Mouse (Mus musculus) layer of hippocampus, adult 2 months (tissue): ENCODE data around the gene Pcbp2. TPM values are rescaled to one million over a fixed set of nuclear protein-coding genes. Genes with fewer than 3 reads are reported as not detected.

Experiments
- DNase-seq, 2 experiments: peaks; one replicate each; pipeline ENCODE4 v3.0.0; 2022; ENCODE audit warnings: low spot score in 2 of 2
- H3K27ac ChIP-seq: fragments of 200-600 bp; 2 replicates; pipeline ENCODE4 v1.8.1; 2022
- H3K4me3 ChIP-seq: fragments of 200-600 bp; 2 replicates; pipeline ENCODE4 v1.8.1; 2022; ENCODE audit warnings: mild to moderate bottlenecking
- CTCF ChIP-seq: fragments of 200-600 bp; conservative IDR thresholded peaks from 2 replicates; pipeline ENCODE4 v1.8.1; 2022; ENCODE audit warnings: antibody characterized with exemption, mild to moderate bottlenecking, moderate library complexity
- total RNA-seq, 2 experiments: library from RNA; stranded (reverse); gene quantifications; 2 replicates each; pipeline ENCODE4 v1.2.3; 2021

Pcbp2 gene
- total RNA-seq, 2 experiments from 2014 or later = 496 to 505 TPM

- Histone ChIP-seq H3K4me3 (peak overlapping the region; percentile 90), H3K27ac (peak overlapping the region; percentile 98)
- no peak for DNase-seq
- TF ChIP-seq CTCF = no peak
Measured at GRCm38 (mm10) chr15:102471295-102471645, 931 bp downstream of the Pcbp2 start.

GRCm38 (mm10) chr15:102471727-102472126 is 1.4 kb downstream of the Pcbp2 start:
- TF ChIP-seq CTCF = no peak
- Histone ChIP-seq H3K27ac (peak overlapping the region; percentile 98; the same call in 1 of the 2 replicates), H3K4me3 (peak overlapping the region; percentile 90)
- DNase-seq = no peak

DNA sequence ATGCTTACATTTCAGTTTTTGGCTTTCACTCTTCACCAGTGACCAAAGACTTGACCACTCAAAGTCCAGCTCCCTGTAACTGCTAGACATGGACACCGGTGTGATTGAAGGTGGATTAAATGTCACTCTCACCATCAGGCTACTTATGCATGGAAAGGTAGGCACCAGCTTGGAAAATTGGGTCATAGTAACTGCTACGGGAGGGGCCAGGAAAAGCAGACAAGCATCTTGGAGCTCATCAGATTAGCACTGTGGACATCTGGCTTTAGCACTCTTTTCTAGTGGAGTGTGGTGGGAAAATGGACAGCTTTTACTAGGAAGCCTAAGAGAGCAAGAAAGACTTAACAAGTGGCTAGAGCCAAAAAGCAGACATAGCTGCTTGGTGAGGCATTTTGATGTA is 2.9 kb downstream of the Pcbp2 start:
- Histone ChIP-seq H3K27ac (no peak overlapping the region; the same call in 1 of the 2 replicates), H3K4me3 (no peak overlapping the region)
- DNase-seq = no peak
- no peak for TF ChIP-seq CTCF

- H3K4me3 ChIP-seq = no peak overlapping the region
- DNase-seq = no peak
- no peak overlapping the region for H3K27ac ChIP-seq
- TF ChIP-seq CTCF = no peak
Measured at GRCm38 (mm10) chr15:102474520-102474919, 4.2 kb downstream of the Pcbp2 start.

GRCm38 (mm10) chr15:102483136-102483535 is 12.8 kb downstream of the Pcbp2 start:
- no peak for DNase-seq
- TF ChIP-seq CTCF = no peak
- Histone ChIP-seq H3K4me3 (no peak overlapping the region), H3K27ac (no peak overlapping the region)

DNA sequence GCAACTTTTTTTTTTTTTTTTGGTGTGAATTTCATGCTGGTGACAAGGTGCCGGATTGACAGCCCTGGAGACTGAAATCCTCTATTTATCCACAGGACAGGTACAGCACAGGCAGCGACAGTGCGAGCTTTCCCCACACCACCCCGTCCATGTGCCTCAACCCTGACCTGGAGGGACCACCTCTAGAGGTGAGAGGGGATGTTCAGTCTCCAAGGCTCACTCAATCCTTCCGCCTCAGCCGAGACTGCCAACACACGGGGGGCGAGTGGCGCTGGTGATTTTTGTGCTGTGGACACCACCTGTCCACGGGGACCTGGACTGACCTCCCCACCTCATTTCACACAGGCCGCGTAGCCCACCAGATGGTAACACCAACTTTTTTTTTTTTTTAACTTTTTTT is 15.5 kb downstream of the Pcbp2 start:
- no peak for TF ChIP-seq CTCF
- DNase-seq = no peak
- Histone ChIP-seq H3K4me3 (no peak overlapping the region), H3K27ac (no peak overlapping the region)

- DNase-seq = no peak
- Histone ChIP-seq H3K27ac (no peak overlapping the region), H3K4me3 (no peak overlapping the region)
- no peak for TF ChIP-seq CTCF
Measured at GRCm38 (mm10) chr15:102487664-102488063, 17.3 kb downstream of the Pcbp2 start.

DNA sequence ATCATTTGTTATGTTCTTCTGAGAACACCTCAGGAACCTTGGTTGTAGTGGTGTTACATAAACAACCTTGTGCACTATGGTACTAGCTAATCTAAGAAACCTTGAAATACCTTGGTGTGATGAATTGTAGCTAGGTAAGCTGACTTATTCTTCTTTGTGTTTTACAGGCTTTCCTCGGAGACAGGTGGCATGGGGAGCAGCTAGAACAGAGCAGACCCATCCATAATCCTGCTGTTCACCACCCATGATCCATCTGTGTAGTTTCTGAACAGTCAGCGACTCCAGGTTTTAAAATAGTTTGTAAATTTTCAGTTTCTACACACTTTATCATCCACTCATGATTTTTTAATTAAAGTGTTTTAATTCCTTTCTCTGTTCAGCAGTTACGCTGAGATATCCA is 28.0 kb downstream of the Pcbp2 start:
- DNase-seq = peak in 1 of 2 experiments; percentile 54
- no peak overlapping the region for H3K4me3 ChIP-seq
- peak overlapping the region; percentile 86 for H3K27ac ChIP-seq
- TF ChIP-seq CTCF = no peak

- Histone ChIP-seq H3K4me3 (no peak overlapping the region), H3K27ac (peak overlapping the region; percentile 76)
- TF ChIP-seq CTCF = no peak
- DNase-seq = no peak
Measured at GRCm38 (mm10) chr15:102499370-102499769, 29.0 kb downstream of the Pcbp2 start.

DNA sequence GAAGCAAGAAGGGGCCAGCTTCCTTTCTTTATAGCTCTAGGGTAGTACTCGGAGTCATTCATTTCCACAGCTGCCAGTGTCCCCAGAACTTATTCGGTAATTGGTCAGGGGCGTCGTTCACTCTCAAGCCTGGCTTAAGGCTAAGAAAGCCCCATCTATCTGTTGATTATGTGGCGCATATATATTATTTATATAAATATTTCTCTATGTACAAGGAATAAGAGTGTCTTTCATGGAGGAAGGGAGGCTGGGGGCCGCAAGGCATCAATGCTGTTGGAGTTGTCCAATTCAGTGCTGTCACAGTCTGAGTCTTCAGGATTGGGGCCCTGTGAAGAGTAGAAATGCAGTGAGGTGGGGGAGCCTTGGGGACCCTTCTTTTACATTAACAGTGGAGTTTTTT is 29.5 kb downstream of the Pcbp2 start:
- H3K27ac ChIP-seq = peak overlapping the region; percentile 76
- no peak for TF ChIP-seq CTCF
- DNase-seq = no peak
- no peak overlapping the region for H3K4me3 ChIP-seq

DNA sequence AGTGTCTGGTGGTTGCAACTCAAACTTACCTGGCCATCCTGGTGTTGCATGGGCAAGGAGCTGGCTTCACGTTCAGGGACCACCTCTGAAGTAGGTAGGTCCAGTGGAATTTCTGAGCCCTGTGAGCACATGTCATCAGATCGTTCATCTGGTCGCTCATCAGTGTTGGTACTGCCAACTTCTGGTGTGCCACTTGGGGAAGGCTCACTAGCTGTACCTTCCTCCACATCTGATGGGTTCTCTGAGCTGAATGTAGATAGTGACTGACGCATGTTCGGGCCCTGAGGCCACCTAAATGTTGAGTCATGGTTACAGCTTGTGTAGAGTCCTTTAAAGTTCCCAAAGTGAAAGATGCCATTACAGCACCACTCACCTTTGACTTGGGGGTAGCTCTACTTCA is 30.1 kb downstream of the Pcbp2 start:
- DNase-seq = no peak
- no peak overlapping the region for H3K4me3 ChIP-seq
- H3K27ac ChIP-seq = peak overlapping the region; percentile 76; the same call in 1 of the 2 replicates
- no peak for TF ChIP-seq CTCF

- DNase-seq = no peak
- no peak overlapping the region for H3K4me3 ChIP-seq
- peak overlapping the region; percentile 76; the same call in 1 of the 2 replicates for H3K27ac ChIP-seq
- TF ChIP-seq CTCF = no peak
Measured at GRCm38 (mm10) chr15:102501084-102501814, 30.9 kb downstream of the Pcbp2 start.

DNA sequence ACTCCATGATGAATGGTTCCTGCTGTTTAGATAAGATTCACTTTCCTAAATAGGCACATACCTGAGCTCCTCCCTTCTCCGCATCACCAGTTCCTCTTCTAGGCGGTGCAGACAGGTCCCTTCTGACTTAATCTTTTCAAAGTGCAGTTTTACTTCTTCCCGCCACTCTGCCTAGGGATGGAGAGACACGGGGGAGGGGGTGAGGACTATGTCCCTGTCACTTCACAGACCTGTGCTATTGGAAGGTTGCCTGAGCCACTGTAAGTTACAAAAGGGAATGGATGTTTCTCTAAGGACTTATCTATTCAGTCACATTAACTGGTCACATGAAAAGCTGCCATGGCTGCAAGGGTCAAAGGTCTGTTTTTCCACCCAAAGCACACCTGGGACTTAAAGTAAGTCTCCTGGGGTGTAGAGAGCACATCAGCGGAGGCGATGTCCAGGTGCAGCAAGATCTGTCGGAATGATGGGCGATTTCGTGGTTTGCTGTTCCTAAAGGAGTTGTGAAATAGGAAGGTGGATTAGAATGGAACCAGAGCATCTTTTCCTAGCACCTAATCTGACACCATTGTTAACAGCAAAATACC is 32.0 kb downstream of the Pcbp2 start:
- DNase-seq = no peak
- peak overlapping the region; percentile 76; the same call in 1 of the 2 replicates for H3K27ac ChIP-seq
- TF ChIP-seq CTCF = no peak
- H3K4me3 ChIP-seq = no peak overlapping the region

DNA sequence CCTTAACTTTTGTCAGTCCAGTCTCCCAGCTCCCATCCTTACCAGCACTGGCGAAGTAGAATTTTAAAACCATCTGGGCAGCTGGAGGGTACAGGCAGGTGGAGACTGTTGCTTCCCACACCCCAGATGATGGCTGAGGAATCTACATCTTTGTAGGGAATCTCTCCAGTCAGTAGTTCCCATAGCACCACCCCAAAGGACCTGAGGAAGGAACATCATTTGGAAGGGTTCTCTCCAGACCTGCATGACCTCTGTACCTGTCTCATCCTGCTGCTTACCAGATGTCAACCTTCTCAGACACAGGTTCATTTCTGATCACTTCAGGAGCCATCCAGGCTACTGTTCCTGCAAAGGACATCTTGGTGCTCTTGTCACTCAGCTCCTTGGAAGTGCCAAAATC is 33.1 kb downstream of the Pcbp2 start, which contains the start of gene Gm10337:
Gene Gm10337 (plus strand): TSS at position 276 of the 400 bp plus-strand sequence.
- no peak for TF ChIP-seq CTCF
- no peak within 1 kb of the TSS for H3K4me3 ChIP-seq
- peak within 1 kb of the TSS; percentile 76; the same call in 1 of the 2 replicates for H3K27ac ChIP-seq
- no peak for DNase-seq
